Mouse (Mus musculus) liver, embryonic 14.5 days (tissue): ENCODE results near the gene Mpdu1. TPM values are rescaled to one million over a fixed set of nuclear protein-coding genes. Genes with fewer than 3 reads are reported as not detected.

Experiments used
- ATAC-seq: fragments of 200-750 bp; cut with Nextera tagmentation; 2 replicates; pipeline ENCODE4 v1.8.0; 2017; ENCODE audit warnings: moderate number of reproducible peaks, mild to moderate bottlenecking, moderate library complexity; ENCODE audit not compliant: insufficient read depth
- DNase-seq, 3 experiments: peaks; one replicate each; pipeline ENCODE4 v3.0.0-alpha.2; 2012 to 2013; ENCODE audit warnings: low read depth in 3 of 3, low spot score in 3 of 3
- H3K27ac ChIP-seq: fragments of 300-500 bp; sonication (generic); 2 replicates; pipeline ENCODE4 v1.5.1; 2014; ENCODE audit warnings: moderate library complexity, mild to moderate bottlenecking, control low read depth, inconsistent platforms
- H3K27me3 ChIP-seq: fragments of 300-500 bp; sonication (generic); 2 replicates; pipeline ENCODE4 v1.6.1; 2014; ENCODE audit warnings: mild to moderate bottlenecking, low read length, moderate library complexity; ENCODE audit not compliant: control insufficient read depth, insufficient read depth
- H3K36me3 ChIP-seq: fragments of 300-500 bp; sonication (generic); replicated peaks from 2 replicates; pipeline ENCODE4 v1.6.1; 2014; ENCODE audit warnings: low read depth; ENCODE audit not compliant: control insufficient read depth, insufficient read depth
- H3K4me1 ChIP-seq, 2 experiments: fragments of 200-500 bp in 1 of 2; fragments of 300-500 bp in 1 of 2; sonication (generic) in 1 of 2; replicated peaks; 2 replicates each; pipeline ENCODE4 v1.6.1; 2012 to 2014; ENCODE audit warnings: antibody characterized with exemption in 1 of 2, inconsistent platforms in 1 of 2, low read length in 1 of 2; ENCODE audit not compliant: control insufficient read depth in 2 of 2, insufficient read depth in 2 of 2
- H3K4me2 ChIP-seq: fragments of 300-500 bp; sonication (generic); 2 replicates; pipeline ENCODE4 v1.6.1; 2014; ENCODE audit warnings: low read depth, mild to moderate bottlenecking, control low read depth, moderate library complexity
- H3K4me3 ChIP-seq, 2 experiments: fragments of 200-500 bp in 1 of 2; fragments of 300-500 bp in 1 of 2; sonication (generic) in 1 of 2; 2 replicates each; pipeline ENCODE4 v1.5.1; 2012 to 2014; ENCODE audit warnings: low read depth in 2 of 2, low read length in 2 of 2, mild to moderate bottlenecking in 2 of 2, control low read depth in 1 of 2, inconsistent platforms in 1 of 2, moderate library complexity in 1 of 2; ENCODE audit not compliant: insufficient read depth in 1 of 2
- H3K9ac ChIP-seq: fragments of 300-500 bp; sonication (generic); replicated peaks from 2 replicates; pipeline ENCODE4 v1.6.1; 2014; ENCODE audit warnings: mild to moderate bottlenecking, control low read depth, moderate library complexity
- H3K9me3 ChIP-seq: fragments of 300-500 bp; sonication (generic); 2 replicates; pipeline ENCODE4 v1.6.1; 2016; ENCODE audit warnings: low read length, mixed read lengths; ENCODE audit not compliant: control insufficient read depth
- CTCF ChIP-seq: IDR thresholded peaks from 2 replicates; pipeline ENCODE4 v1.5.1; 2016; ENCODE audit warnings: antibody characterized with exemption, low read depth, control low read depth
- EP300 ChIP-seq: IDR thresholded peaks from 2 replicates; pipeline ENCODE4 v1.6.1; 2016; ENCODE audit warnings: antibody characterized with exemption, low read depth
- WGBS: fragments of 180-500 bp; shearing (Covaris S2); extraction: QIAGEN DNeasy Blood & Tissue Kit; methylation state at CpG from one replicate; pipeline ENCODE4 v1.1.7; 2014; ENCODE audit not compliant: insufficient replicate concordance; 5-methylcytosine and 5-hydroxymethylcytosine counted together
- polyA plus RNA-seq, 2 experiments: library from polyadenylated mRNA; depleted of rRNA in 1 of 2; stranded (reverse) in 1 of 2; unstranded in 1 of 2; fragments of >200 nt; fragmentation: Nextera tagmentation in 1 of 2; extraction: Ambion mirVana in 1 of 2; gene quantifications; 2 replicates each; pipeline versions ENCODE4 v1.2.1 to v1.2.3; 2012 to 2014

Gene Mpdu1
- polyA plus RNA-seq, 2 experiments: 16.0 to 40.4 TPM

- TF ChIP-seq EP300 (0 out of 2 replicates have a peak, but pooled peaks have one; percentile 13), CTCF (no peak)
- Histone ChIP-seq H3K36me3 (no peaks in the 10 kb centered on the region), H3K4me3 (no peak overlapping the region), H3K27me3 (no peaks in the 10 kb centered on the region), H3K9ac (no peak overlapping the region), H3K9me3 (no peaks in the 10 kb centered on the region), H3K4me1 (peaks cover 0 to 9% of the 10 kb centered on the region in 2 experiments; a peak in 2 of 4 replicates), H3K4me2 (no peak overlapping the region), H3K27ac (no peak overlapping the region)
- ATAC-seq (no peak), DNase-seq (no peak)
- 25% methylated on average over 9 of the region's 9 CpGs for WGBS
Observed at GRCm38 (mm10) chr11:69692196-69692811, 29.9 kb upstream of the Mpdu1 start.

GRCm38 (mm10) chr11:69689891-69690290 is 27.4 kb upstream of the Mpdu1 start:
- no peak overlapping the region for H3K27ac ChIP-seq
- ATAC-seq (no peak), DNase-seq (no peak)
- no peak overlapping the region for H3K4me3 ChIP-seq
- H3K4me2 ChIP-seq: no peak overlapping the region
- H3K4me1 ChIP-seq: peaks cover 0 to 18% of the 10 kb centered on the region in 2 experiments; a peak in 2 of 4 replicates
- no peaks in the 10 kb centered on the region for H3K27me3 ChIP-seq
- TF ChIP-seq EP300 (no peak), CTCF (no peak)
- no peaks in the 10 kb centered on the region for H3K9me3 ChIP-seq
- H3K9ac ChIP-seq: no peak overlapping the region
- WGBS: 85% methylated on average over 1 of the region's 1 CpGs
- H3K36me3 ChIP-seq: no peaks in the 10 kb centered on the region

GRCm38 (mm10) chr11:69687061-69687460 is 24.6 kb upstream of the Mpdu1 start:
- ATAC-seq (no peak), DNase-seq (no peak)
- H3K4me1 ChIP-seq: peaks cover 2 to 18% of the 10 kb centered on the region in 2 experiments; a peak in 2 of 4 replicates
- H3K27ac ChIP-seq: no peak overlapping the region
- TF ChIP-seq EP300: no peak
- H3K36me3 ChIP-seq: no peaks in the 10 kb centered on the region
- no peak overlapping the region for H3K4me3 ChIP-seq
- no peak overlapping the region for H3K9ac ChIP-seq
- WGBS: 66% methylated on average over 5 of the region's 5 CpGs
- no peaks in the 10 kb centered on the region for H3K9me3 ChIP-seq
- H3K27me3 ChIP-seq: no peaks in the 10 kb centered on the region
- H3K4me2 ChIP-seq: no peak overlapping the region

GRCm38 (mm10) chr11:69686377-69686776 is 23.9 kb upstream of the Mpdu1 start:
- Histone ChIP-seq H3K36me3 (no peaks in the 10 kb centered on the region), H3K4me1 (peaks cover 2 to 17% of the 10 kb centered on the region in 2 experiments; a peak in 2 of 4 replicates), H3K27ac (no peak overlapping the region), H3K27me3 (no peaks in the 10 kb centered on the region), H3K9ac (no peak overlapping the region), H3K9me3 (no peaks in the 10 kb centered on the region), H3K4me2 (no peak overlapping the region), H3K4me3 (no peak overlapping the region)
- DNase-seq (peak in 1 of 3 experiments; percentile 34), ATAC-seq (no peak)
- TF ChIP-seq CTCF (no peak), EP300 (no peak)
- 36% methylated on average over 4 of the region's 4 CpGs for WGBS

GRCm38 (mm10) chr11:69685526-69686148 is 23.2 kb upstream of the Mpdu1 start, which contains the start of gene Tnfsf13:
Gene Tnfsf13 (minus strand): TSS chr11:69685784.
- no peak within 1 kb of the TSS for H3K4me2 ChIP-seq
- no peak for DNase-seq
- no peak for ATAC-seq
- no peaks in the 10 kb centered on the region for H3K36me3 ChIP-seq
- no peak within 1 kb of the TSS for H3K4me3 ChIP-seq
- peaks cover 5 to 21% of the 10 kb centered on the region in 2 experiments; a peak in 3 of 4 replicates for H3K4me1 ChIP-seq
- no peaks in the 10 kb centered on the region for H3K27me3 ChIP-seq
- no peak within 1 kb of the TSS for H3K9ac ChIP-seq
- no peak within 1 kb of the TSS for H3K27ac ChIP-seq
- 67% methylated on average over 10 of the region's 10 CpGs for WGBS
- H3K9me3 ChIP-seq: no peaks in the 10 kb centered on the region
- no peak for TF ChIP-seq EP300
- no peak for TF ChIP-seq CTCF
